Mouse (Mus musculus) cortical plate, adult 2 months (tissue): ENCODE results near the gene Zfp507.

ENCODE experiments used
- CTCF ChIP-seq: fragments of 200-500 bp; IDR thresholded peaks from 2 replicates; pipeline ENCODE4 v1.5.1; 2011; ENCODE audit warnings: mild to moderate bottlenecking, control low read depth, low read length; ENCODE audit not compliant: insufficient read depth; ENCODE audit errors: extremely low read depth
- POLR2A ChIP-seq: fragments of 200-500 bp; IDR thresholded peaks from 2 replicates; pipeline ENCODE4 v1.6.1; 2011; ENCODE audit warnings: mild to moderate bottlenecking, low read length, control low read depth; ENCODE audit not compliant: insufficient read depth; ENCODE audit errors: extremely low read depth

- no peak for TF ChIP-seq POLR2A
- TF ChIP-seq CTCF: peak; percentile 33
Measured at GRCm38 (mm10) chr7:35759602-35760001, 43.2 kb downstream of the Zfp507 start.
